Mouse (Mus musculus) heart, embryonic 11.5 days (tissue): ENCODE measurements around the gene Grin2a. TPM values are rescaled to one million over a fixed set of nuclear protein-coding genes. Genes with fewer than 3 reads are reported as not detected.

Experiments
- ATAC-seq: fragments of 200-750 bp; cut with Nextera tagmentation; replicated peaks from 2 replicates; pipeline ENCODE4 v1.8.0; 2017; ENCODE audit warnings: moderate library complexity; ENCODE audit not compliant: insufficient number of reproducible peaks, low FRiP score, low TSS enrichment
- H3K27ac ChIP-seq: fragments of 300-500 bp; sonication (generic); 2 replicates; pipeline ENCODE4 v1.5.1; 2014; ENCODE audit warnings: mild to moderate bottlenecking, low read depth, low read length
- H3K27me3 ChIP-seq: fragments of 300-500 bp; sonication (generic); 2 replicates; pipeline ENCODE4 v1.6.1; 2014; ENCODE audit warnings: mild to moderate bottlenecking, low read length, mixed read lengths; ENCODE audit not compliant: control insufficient read depth, insufficient read depth
- H3K36me3 ChIP-seq: fragments of 300-500 bp; sonication (generic); 2 replicates; pipeline ENCODE4 v1.6.1; 2014; ENCODE audit warnings: mild to moderate bottlenecking, low read length, moderate library complexity, mixed read lengths; ENCODE audit not compliant: control insufficient read depth, insufficient read depth
- H3K4me1 ChIP-seq: fragments of 300-500 bp; sonication (generic); 2 replicates; pipeline ENCODE4 v1.6.1; 2014; ENCODE audit warnings: low read length; ENCODE audit not compliant: control insufficient read depth, insufficient read depth
- H3K4me2 ChIP-seq: fragments of 300-500 bp; sonication (generic); 2 replicates; pipeline ENCODE4 v1.6.1; 2014; ENCODE audit warnings: mild to moderate bottlenecking, moderate library complexity
- H3K4me3 ChIP-seq: fragments of 300-500 bp; sonication (generic); 2 replicates; pipeline ENCODE4 v1.5.1; 2014; ENCODE audit warnings: low read depth, low read length
- H3K9ac ChIP-seq: fragments of 300-500 bp; sonication (generic); 2 replicates; pipeline ENCODE4 v1.6.1; 2014; ENCODE audit warnings: mild to moderate bottlenecking, low read depth, low read length, moderate library complexity
- H3K9me3 ChIP-seq: fragments of 300-500 bp; sonication (generic); replicated peaks from 2 replicates; pipeline ENCODE4 v1.6.1; 2016; ENCODE audit warnings: low read length; ENCODE audit not compliant: control insufficient read depth
- WGBS: fragments of 180-500 bp; shearing (Covaris S2); extraction: QIAGEN DNeasy Blood & Tissue Kit; methylation state at CpG from one replicate; pipeline ENCODE4 v1.1.7; 2014; ENCODE audit not compliant: insufficient replicate concordance; 5-methylcytosine and 5-hydroxymethylcytosine counted together
- polyA plus RNA-seq: library from polyadenylated mRNA; unstranded; fragments of >200 nt; fragmentation: Nextera tagmentation; extraction: Ambion mirVana; gene quantifications from 2 replicates; pipeline ENCODE4 v1.2.1, GENCODE M21; 2014

Gene Grin2a
- polyA plus RNA-seq, 1 experiment from 2014 or later: 0.19 TPM

DNA sequence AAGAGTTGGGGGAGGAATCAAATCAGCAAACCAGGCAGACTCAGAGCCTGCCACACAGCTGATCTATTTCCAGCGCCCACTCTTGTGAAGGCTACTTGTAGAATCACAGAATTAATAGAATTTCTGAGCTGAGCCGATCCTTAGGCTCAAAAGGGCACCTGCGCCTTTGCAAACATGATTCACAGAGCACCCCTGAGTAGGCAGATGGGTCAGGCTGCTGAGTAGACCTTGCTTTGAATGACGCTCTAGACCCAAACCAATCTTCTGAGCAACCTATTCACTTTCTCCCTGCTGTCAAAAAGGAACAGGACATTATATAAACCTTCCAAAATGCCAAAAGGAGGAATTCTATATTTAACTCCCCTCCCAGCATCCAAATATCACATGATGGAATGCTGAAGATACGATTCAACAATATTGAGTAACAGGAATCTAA is 41.9 kb downstream of the Grin2a start:
- no peak overlapping the region for H3K4me3 ChIP-seq
- H3K27me3 ChIP-seq: no peaks in the 10 kb centered on the region
- H3K4me2 ChIP-seq: no peak overlapping the region
- no peaks in the 10 kb centered on the region for H3K9me3 ChIP-seq
- no peaks in the 10 kb centered on the region for H3K36me3 ChIP-seq
- H3K4me1 ChIP-seq: no peaks in the 10 kb centered on the region
- H3K27ac ChIP-seq: no peak overlapping the region
- no peak overlapping the region for H3K9ac ChIP-seq
- WGBS: 78% methylated on average over 5 of the region's 5 CpGs
- ATAC-seq: no peak

DNA sequence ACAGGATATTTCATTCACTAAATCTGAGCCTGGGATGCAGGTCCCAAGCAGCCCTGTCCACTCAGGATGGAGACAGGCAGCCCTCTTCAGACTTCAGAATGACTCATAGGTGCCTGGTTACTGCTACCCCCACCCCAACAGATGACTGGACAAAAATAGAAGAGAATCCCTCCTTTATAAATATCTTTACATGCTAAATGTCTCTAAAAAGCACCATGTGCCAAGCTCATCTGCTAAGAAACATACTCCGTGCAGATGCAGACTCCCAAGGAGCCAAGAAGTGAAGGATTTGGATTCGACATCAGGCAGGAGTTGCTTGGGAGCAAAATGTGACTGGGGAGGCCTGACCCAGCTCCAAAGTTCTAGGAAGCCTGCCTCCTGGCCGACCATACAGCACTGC is 46.1 kb downstream of the Grin2a start:
- 69% methylated on average over 3 of the region's 3 CpGs for WGBS
- no peak for ATAC-seq
- Histone ChIP-seq H3K9me3 (no peaks in the 10 kb centered on the region), H3K36me3 (no peaks in the 10 kb centered on the region), H3K27ac (no peak overlapping the region), H3K4me2 (no peak overlapping the region), H3K4me3 (no peak overlapping the region), H3K9ac (no peak overlapping the region), H3K4me1 (no peaks in the 10 kb centered on the region), H3K27me3 (no peaks in the 10 kb centered on the region)

DNA sequence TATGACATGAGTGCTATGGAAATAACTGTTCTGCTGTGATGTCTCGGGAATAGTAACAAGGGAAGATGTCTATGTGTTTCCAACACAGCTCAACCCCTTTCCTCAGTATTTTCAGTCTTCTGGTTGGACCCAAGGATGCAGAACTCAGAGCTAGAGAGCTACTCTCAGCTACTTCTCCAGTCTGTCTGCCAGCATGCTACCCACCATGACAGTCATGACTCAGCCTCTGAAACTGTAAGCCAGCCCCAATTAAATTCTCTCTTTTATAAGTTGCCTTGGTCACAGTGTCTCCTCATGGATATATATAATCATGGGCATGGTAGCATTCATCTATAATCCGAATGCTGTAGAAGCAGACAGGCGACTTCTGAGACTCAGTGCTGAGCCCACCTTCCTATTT is 47.9 kb downstream of the Grin2a start:
- Histone ChIP-seq H3K27ac (no peak overlapping the region), H3K4me1 (no peaks in the 10 kb centered on the region), H3K36me3 (no peaks in the 10 kb centered on the region), H3K4me3 (no peak overlapping the region), H3K4me2 (no peak overlapping the region), H3K27me3 (no peaks in the 10 kb centered on the region), H3K9me3 (no peaks in the 10 kb centered on the region), H3K9ac (no peak overlapping the region)
- no peak for ATAC-seq
- 67% methylated on average over 3 of the region's 3 CpGs for WGBS

DNA sequence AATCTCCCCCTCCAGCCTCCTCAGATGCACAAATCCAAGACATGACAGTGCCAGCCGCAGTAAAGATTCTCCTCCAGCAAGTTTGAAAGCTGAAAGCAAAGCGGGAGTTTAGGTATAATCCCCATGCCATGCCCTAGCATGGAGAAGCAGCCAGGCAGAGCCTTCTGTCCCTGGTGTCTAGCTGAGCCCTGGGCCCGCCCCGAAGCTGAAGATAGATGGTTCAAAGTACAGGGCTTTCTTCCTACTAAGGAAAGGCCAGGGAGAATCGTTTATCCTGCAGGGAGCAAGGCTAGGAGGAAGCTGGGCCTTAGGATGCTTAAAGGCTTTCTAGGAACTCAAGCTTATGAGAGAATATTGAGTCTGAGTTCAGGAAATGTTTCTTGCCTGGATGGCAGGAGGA is 50.5 kb downstream of the Grin2a start:
- no peak for ATAC-seq
- H3K9me3 ChIP-seq: no peaks in the 10 kb centered on the region
- 69% methylated on average over 5 of the region's 5 CpGs for WGBS
- H3K36me3 ChIP-seq: no peaks in the 10 kb centered on the region
- no peak overlapping the region for H3K4me2 ChIP-seq
- H3K27me3 ChIP-seq: no peaks in the 10 kb centered on the region
- no peak overlapping the region for H3K27ac ChIP-seq
- no peaks in the 10 kb centered on the region for H3K4me1 ChIP-seq
- H3K4me3 ChIP-seq: no peak overlapping the region
- H3K9ac ChIP-seq: no peak overlapping the region

DNA sequence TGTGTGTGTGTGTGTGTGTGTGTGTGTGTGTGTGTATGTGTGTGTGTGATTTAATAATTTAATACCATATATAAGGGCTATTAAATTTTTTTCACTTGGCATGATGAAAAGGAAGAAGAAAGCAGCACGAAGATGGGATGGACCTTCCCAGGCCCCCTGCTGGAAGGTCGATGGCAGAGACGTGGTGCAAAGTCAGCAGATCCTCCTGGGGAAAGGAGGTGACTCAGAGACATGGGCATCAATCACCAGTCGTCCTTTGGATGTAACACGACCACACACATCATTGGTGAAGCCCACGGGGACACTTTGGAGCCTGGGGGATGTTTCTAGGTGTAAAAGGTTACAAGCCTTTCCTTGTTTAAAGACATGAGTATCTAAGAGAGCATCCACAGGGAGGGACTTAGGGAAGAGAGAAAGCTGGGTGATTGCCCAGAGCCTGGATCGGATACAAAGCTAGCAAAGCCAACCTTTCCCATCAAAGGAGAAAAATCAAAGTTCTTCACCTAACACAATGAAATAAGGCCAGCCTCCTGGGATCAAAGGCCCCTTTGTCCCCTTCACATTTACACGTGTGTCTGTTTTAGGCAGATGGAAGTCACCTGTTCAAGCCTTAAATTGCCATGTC is 53.9 kb downstream of the Grin2a start:
- Histone ChIP-seq H3K9me3 (no peaks in the 10 kb centered on the region), H3K4me3 (no peak overlapping the region), H3K27me3 (no peaks in the 10 kb centered on the region), H3K36me3 (no peaks in the 10 kb centered on the region), H3K27ac (no peak overlapping the region), H3K9ac (no peak overlapping the region), H3K4me1 (no peaks in the 10 kb centered on the region), H3K4me2 (no peak overlapping the region)
- WGBS: 41% methylated on average over 8 of the region's 8 CpGs
- ATAC-seq: no peak

DNA sequence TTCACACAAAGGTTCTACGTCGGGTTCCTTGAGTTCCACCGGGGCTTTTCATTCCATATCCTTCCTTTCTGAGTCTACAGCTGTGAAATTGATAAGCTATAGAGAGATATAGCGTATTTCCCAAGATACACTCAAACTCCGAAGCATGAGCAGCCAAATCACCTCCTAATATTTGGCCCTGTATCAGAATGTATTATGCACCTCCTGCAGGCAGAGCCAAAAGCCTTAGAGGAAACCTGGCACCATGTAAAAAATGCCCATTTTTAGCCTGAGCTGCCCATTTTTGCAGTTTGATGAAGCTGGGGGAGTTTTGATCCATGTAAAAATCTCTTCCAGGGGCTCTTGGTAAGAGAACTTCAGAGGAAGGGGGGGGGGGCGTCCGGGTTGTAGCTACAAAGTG is 54.6 kb downstream of the Grin2a start:
- Histone ChIP-seq H3K9ac (no peak overlapping the region), H3K27me3 (no peaks in the 10 kb centered on the region), H3K36me3 (no peaks in the 10 kb centered on the region), H3K4me2 (no peak overlapping the region), H3K27ac (no peak overlapping the region), H3K9me3 (no peaks in the 10 kb centered on the region), H3K4me1 (no peaks in the 10 kb centered on the region), H3K4me3 (no peak overlapping the region)
- WGBS: 77% methylated on average over 7 of the region's 7 CpGs
- no peak for ATAC-seq

DNA sequence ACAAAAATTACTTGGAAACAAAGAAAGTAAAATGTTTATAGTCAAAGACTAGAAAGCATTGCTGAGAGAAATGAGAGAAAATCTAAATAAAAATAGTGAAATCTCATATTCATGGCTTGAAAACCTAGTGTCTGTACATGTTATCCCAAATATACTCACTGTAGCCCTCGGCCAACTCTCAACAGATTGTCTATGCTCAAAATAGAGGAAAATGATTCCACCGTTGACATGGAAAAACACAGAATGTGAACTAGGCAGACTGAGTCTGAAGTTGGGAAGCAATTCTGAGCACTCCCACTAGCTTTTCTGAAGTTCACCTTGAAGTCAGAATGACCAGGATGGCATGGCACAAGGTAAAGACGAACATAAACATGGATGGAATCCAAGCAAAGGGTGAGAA is 84.7 kb downstream of the Grin2a start:
- Histone ChIP-seq H3K36me3 (no peaks in the 10 kb centered on the region), H3K9me3 (no peaks in the 10 kb centered on the region), H3K27ac (no peak overlapping the region), H3K4me3 (no peak overlapping the region), H3K27me3 (no peaks in the 10 kb centered on the region), H3K9ac (no peak overlapping the region), H3K4me2 (no peak overlapping the region), H3K4me1 (no peaks in the 10 kb centered on the region)
- 61% methylated on average over 3 of the region's 3 CpGs for WGBS
- ATAC-seq: no peak

DNA sequence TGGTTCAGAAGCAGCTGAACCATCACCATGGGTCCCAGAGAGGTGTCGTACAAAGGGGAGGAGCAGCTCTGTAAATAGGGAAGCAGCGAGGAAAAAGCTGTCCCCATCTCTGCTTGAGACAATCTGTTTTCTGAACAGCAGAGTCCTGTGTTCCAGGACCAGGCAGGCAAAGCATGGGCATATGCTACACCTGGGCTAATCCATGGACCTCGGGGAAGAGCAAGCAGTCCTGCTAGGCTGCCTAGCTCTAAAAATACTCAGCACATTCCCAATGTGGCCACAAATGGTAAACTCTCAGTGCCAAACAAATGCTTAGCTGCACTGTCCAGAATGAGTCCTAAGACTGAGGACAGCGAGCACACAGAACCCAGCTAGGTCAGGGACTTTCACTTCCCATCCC is 86.1 kb downstream of the Grin2a start:
- Histone ChIP-seq H3K27me3 (no peaks in the 10 kb centered on the region), H3K36me3 (no peaks in the 10 kb centered on the region), H3K9ac (no peak overlapping the region), H3K27ac (no peak overlapping the region), H3K4me2 (no peak overlapping the region), H3K9me3 (no peaks in the 10 kb centered on the region), H3K4me1 (no peaks in the 10 kb centered on the region), H3K4me3 (no peak overlapping the region)
- WGBS: 68% methylated on average over 4 of the region's 4 CpGs
- no peak for ATAC-seq

DNA sequence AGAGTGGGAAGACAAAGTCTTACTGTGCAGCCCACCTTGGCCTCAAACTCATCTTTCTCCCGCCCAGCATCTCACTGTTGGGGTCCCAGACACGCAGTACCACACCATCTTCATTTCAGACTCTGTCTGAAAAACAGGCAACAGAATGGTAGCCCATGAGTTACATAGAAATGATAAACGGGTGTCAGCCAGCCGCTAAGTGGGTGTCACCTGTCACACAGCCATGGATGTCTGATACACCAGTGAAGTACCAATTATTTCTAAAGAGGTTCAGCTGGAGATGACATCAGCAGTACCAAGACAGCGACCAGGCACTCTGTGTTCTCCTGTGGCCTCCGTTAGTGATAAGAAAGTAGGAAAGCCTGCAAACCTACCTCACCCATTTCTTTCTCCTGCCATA is 90.9 kb downstream of the Grin2a start:
- no peak for ATAC-seq
- no peaks in the 10 kb centered on the region for H3K4me1 ChIP-seq
- no peak overlapping the region for H3K27ac ChIP-seq
- H3K4me2 ChIP-seq: no peak overlapping the region
- no peaks in the 10 kb centered on the region for H3K9me3 ChIP-seq
- 63% methylated on average over 6 of the region's 6 CpGs for WGBS
- H3K9ac ChIP-seq: no peak overlapping the region
- H3K27me3 ChIP-seq: no peaks in the 10 kb centered on the region
- H3K36me3 ChIP-seq: no peaks in the 10 kb centered on the region
- H3K4me3 ChIP-seq: no peak overlapping the region
